Mouse (Mus musculus) embryonic facial prominence, embryonic 15.5 days (tissue): Measurements from ENCODE around the gene Prr19. TPM values are rescaled to one million over a fixed set of nuclear protein-coding genes. Genes with fewer than 3 reads are reported as not detected.

Experiments
- ATAC-seq: fragments of 200-750 bp; cut with Nextera tagmentation; 2 replicates; pipeline ENCODE4 v1.8.0; 2017; ENCODE audit warnings: low read depth, moderate TSS enrichment; ENCODE audit not compliant: insufficient number of reproducible peaks, low FRiP score, low TSS enrichment
- H3K27ac ChIP-seq: fragments of 300-500 bp; sonication (generic); replicated peaks from 2 replicates; pipeline ENCODE4 v1.5.1; 2015; ENCODE audit warnings: mild to moderate bottlenecking, inconsistent platforms
- H3K27me3 ChIP-seq: fragments of 300-500 bp; sonication (generic); 2 replicates; pipeline ENCODE4 v1.6.1; 2015; ENCODE audit warnings: inconsistent platforms
- H3K36me3 ChIP-seq: fragments of 300-500 bp; sonication (generic); 2 replicates; pipeline ENCODE4 v1.6.1; 2015; ENCODE audit warnings: mild to moderate bottlenecking, inconsistent platforms
- H3K4me1 ChIP-seq: fragments of 300-500 bp; sonication (generic); 2 replicates; pipeline ENCODE4 v1.6.1; 2015; ENCODE audit warnings: inconsistent platforms
- H3K4me2 ChIP-seq: fragments of 300-500 bp; sonication (generic); replicated peaks from 2 replicates; pipeline ENCODE4 v1.6.1; 2015; ENCODE audit warnings: mild to moderate bottlenecking, inconsistent platforms
- H3K4me3 ChIP-seq: fragments of 300-500 bp; sonication (generic); replicated peaks from 2 replicates; pipeline ENCODE4 v1.5.1; 2015; ENCODE audit warnings: mild to moderate bottlenecking, inconsistent platforms
- H3K9ac ChIP-seq: fragments of 300-500 bp; sonication (generic); 2 replicates; pipeline ENCODE4 v1.6.1; 2015; ENCODE audit warnings: inconsistent platforms
- H3K9me3 ChIP-seq: fragments of 300-500 bp; sonication (generic); replicated peaks from 2 replicates; pipeline ENCODE4 v1.6.1; 2016; ENCODE audit warnings: inconsistent platforms
- WGBS: fragments of 180-500 bp; shearing (Covaris S2); methylation state at CpG from one replicate; pipeline ENCODE4 v1.1.7; 2015; 5-methylcytosine and 5-hydroxymethylcytosine counted together
- polyA plus RNA-seq: library from polyadenylated mRNA; unstranded; fragments of >200 nt; fragmentation: Nextera tagmentation; extraction: Ambion mirVana; gene quantifications from 2 replicates; pipeline ENCODE4 v1.2.1, GENCODE M21; 2015

Prr19 gene
- polyA plus RNA-seq, 1 experiment from 2014 or later, result 0.65 TPM

DNA sequence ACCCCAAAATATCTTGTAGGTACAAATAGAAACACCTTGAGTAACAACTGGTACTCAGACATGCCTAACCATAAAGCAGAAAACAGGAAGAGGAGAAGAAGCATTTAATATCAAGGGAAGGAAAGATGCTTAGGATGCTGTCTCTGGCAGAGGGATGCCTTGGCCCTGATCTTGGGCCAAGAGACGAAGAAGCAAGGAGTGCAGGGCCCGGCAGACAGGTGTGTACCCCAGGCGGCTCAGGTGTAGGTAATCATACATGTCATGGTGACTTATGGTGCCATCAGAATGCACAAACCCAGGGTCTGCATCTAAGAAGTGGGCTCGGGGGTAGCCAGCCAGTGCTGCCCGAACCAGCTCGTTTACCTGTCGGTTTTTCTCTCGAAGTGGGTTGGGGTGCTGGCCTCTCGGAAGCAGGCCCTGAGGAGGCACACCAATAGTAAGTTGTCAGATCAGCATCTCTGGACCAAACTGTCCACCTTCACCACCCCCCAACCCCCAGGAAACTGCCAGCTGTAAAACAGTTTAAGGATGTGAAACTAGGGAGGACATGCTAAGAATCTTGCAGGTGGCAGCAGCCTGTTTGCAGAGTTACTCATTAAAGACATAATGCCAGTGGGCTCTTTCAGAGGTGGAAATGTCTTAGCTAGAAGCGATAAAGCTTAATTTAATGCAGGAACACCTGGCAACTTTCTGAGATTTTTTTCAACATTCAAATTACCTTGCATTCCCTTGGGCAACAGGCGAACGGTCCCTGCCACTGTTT lies 6.1 kb upstream of the Prr19 start:
- Histone ChIP-seq H3K4me3 (no peak overlapping the region), H3K27me3 (no peaks in the 10 kb centered on the region), H3K4me1 (peaks cover 30% of the 10 kb centered on the region), H3K27ac (no peak overlapping the region), H3K4me2 (no peak overlapping the region), H3K9me3 (no peaks in the 10 kb centered on the region), H3K36me3 (peaks cover 59% of the 10 kb centered on the region), H3K9ac (no peak overlapping the region)
- no peak for ATAC-seq
- WGBS, result 83% methylated on average over 12 of the region's 12 CpGs

DNA sequence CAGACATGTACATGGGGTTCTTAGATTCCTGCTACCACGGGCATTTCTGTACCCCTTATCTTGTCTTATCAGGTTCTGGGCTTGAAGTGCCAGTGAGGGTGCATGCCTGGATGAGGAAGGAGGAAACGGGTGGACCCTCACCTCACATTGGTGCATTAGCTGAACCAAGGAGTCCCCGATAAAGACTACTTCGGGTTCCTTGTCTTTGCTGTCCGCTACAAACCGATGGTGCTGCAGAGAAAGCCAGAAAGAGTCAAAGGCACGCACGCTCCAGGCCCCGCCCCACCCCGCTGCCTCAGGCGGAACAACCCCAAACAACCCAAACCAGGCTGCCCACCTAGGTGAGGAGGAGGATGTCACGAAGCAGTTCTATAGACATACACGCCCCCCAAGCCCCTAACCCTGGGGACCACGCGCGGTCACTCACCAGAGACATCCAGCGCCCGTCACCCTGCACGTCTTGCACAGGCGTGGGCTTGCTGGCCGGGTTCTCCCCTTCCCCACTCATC lies 4.2 kb upstream of the Prr19 start:
- Histone ChIP-seq H3K9me3 (no peaks in the 10 kb centered on the region), H3K4me2 (peak overlapping the region; percentile 85), H3K36me3 (peaks cover 41% of the 10 kb centered on the region), H3K4me3 (peak overlapping the region; percentile 83), H3K9ac (peak overlapping the region; percentile 65), H3K27me3 (no peaks in the 10 kb centered on the region), H3K4me1 (peaks cover 15% of the 10 kb centered on the region), H3K27ac (peak overlapping the region; percentile 98)
- ATAC-seq, result peak; percentile 20; the same call in 1 of the 2 replicates
- under 1% methylated on average over 21 of the region's 21 CpGs for WGBS

DNA sequence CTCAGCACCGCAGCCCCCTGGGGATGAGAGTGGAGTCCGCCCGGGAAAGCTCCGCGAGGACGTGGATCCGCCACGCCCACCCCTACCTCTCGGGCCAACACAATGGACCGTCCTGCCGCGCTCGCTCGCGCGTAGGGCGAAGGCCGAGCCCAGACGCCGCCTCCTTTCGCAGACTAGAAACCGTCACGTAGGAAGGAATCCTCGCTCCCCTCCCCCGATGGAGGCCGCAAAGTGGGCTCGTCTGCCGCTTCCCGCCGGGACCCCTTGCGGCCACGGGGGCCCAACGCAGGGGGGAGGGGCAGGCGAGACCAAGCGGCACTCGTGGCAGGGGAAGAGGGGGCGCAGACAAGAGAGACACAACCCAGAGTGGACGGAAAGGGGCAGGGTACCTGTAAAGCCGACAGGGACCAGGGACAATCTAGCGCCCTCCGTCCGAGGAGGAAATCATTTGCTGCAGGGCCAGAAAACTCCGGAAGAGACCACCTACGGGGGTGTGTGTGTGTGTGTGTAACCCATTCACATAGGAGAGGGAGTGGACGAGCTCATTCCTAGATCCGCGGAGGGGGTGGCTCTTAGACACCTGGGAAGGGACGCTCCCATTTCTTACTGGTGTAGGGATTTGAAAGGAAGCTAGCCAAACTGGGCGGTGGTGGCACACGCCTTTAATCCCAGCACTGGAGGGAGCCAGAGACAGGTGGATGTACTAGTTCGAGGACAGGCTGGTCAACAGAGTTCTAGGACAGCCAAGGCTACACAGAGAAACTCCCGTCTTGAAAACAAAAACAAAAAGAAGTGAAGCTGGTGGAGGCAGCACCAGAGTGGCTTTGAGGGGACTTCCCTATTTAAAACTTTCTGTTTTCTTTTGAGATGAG lies 3.5 kb upstream of the Prr19 start, which contains the start of gene Pafah1b3:
TSS of gene Pafah1b3 (minus strand) at position 533 of the 872 bp plus-strand sequence.
- no peaks in the 10 kb centered on the region for H3K9me3 ChIP-seq
- ATAC-seq, result peak; percentile 89
- under 1% methylated on average over 52 of the region's 52 CpGs for WGBS
- H3K36me3 ChIP-seq, result peaks cover 34% of the 10 kb centered on the region
- peaks cover under 1% of the 10 kb centered on the region; the same call in 1 of the 2 replicates for H3K27me3 ChIP-seq
- H3K4me2 ChIP-seq, result peak within 1 kb of the TSS; percentile 85
- H3K27ac ChIP-seq, result peak within 1 kb of the TSS; percentile 98
- H3K9ac ChIP-seq, result peak within 1 kb of the TSS; percentile 65
- H3K4me1 ChIP-seq, result peaks cover 15% of the 10 kb centered on the region
- H3K4me3 ChIP-seq, result peak within 1 kb of the TSS; percentile 83

DNA sequence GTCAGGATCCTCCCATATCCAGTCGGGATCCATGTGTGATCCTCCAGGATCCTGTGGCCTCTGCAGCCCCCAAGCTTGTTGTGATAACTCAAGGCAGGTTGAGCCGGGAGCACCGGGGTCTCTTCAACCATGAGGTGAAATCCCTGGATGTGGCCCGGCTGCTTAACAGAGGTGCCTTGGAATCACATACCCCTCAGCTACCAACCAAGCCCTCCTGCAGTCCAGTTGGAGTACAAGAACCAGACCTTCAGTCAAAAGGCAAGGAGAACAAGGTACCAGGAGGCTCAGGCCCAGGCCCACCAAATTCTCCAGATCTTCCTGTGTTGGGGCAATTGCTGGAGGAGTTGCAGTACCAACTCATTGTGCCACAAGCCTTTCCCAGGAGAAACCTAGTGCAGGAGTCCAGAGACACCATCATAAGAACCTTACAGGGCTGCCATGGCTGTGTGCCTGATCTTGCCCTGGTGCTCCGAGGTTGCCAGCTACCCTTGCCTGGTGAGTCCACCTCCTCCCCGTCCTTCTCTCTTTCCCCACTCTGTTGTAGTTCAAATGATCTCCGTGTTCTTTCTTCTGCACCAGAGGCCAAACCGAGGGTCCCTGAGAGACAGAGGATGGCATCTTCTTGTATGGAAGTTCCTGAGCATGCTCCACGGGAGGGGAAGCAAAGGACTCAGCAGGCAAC lies 1.9 kb downstream of the Prr19 start:
- no peak overlapping the region for H3K9ac ChIP-seq
- peaks cover 15% of the 10 kb centered on the region for H3K4me1 ChIP-seq
- WGBS, result 70% methylated on average over 9 of the region's 9 CpGs
- ATAC-seq, result no peak
- peaks cover 22% of the 10 kb centered on the region for H3K27me3 ChIP-seq
- no peak overlapping the region for H3K4me3 ChIP-seq
- H3K36me3 ChIP-seq, result no peaks in the 10 kb centered on the region
- no peak overlapping the region for H3K4me2 ChIP-seq
- H3K9me3 ChIP-seq, result no peaks in the 10 kb centered on the region
- no peak overlapping the region for H3K27ac ChIP-seq

DNA sequence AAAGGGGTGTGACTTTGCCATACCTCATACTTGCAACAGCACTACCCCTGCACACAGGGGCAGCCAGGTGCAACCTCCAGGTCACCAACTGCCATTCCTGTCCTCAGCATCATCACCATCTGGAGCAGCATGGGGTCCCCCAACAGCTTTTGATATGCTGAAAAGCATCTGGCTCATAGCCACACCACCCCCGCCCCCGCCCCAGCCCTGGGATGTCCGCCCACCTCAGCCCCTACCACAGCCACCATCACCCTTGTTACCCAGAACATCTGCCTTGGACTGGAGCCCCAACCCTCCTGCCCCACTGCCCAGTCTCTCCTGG lies 2.4 kb downstream of the Prr19 start:
- Histone ChIP-seq H3K36me3 (no peaks in the 10 kb centered on the region), H3K4me2 (no peak overlapping the region), H3K9me3 (no peaks in the 10 kb centered on the region), H3K4me1 (peaks cover 10% of the 10 kb centered on the region), H3K27ac (no peak overlapping the region), H3K4me3 (no peak overlapping the region), H3K27me3 (peaks cover 26% of the 10 kb centered on the region), H3K9ac (no peak overlapping the region)
- 88% methylated on average over 3 of the region's 3 CpGs for WGBS
- ATAC-seq, result no peak

DNA sequence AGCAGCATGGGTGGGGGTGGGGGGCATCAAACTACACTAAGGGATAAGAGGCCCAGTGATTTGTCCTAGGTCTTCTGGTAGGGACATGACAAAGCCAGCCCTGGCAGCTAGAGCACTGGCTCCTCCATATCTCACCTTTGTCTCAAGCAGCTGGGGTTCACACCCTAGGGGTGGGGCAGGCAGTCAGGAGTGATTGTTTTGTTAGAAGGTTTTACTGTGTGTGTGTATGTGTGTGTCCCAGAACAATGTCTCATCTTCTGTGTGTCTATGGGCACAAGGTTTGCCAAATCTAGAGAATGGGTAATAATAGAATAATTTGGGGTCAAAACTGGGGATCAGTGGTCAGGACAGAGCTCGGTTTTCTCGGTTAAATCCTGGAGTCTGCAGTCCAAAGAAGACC lies 4.3 kb downstream of the Prr19 start:
- Histone ChIP-seq H3K27me3 (peaks cover 33% of the 10 kb centered on the region), H3K36me3 (no peaks in the 10 kb centered on the region), H3K9ac (no peak overlapping the region), H3K27ac (no peak overlapping the region), H3K4me1 (peaks cover 10% of the 10 kb centered on the region), H3K4me2 (peak overlapping the region; percentile 93), H3K9me3 (no peaks in the 10 kb centered on the region), H3K4me3 (peak overlapping the region; percentile 52)
- ATAC-seq, result no peak
- 0% methylated on average over 2 of the region's 2 CpGs for WGBS

DNA sequence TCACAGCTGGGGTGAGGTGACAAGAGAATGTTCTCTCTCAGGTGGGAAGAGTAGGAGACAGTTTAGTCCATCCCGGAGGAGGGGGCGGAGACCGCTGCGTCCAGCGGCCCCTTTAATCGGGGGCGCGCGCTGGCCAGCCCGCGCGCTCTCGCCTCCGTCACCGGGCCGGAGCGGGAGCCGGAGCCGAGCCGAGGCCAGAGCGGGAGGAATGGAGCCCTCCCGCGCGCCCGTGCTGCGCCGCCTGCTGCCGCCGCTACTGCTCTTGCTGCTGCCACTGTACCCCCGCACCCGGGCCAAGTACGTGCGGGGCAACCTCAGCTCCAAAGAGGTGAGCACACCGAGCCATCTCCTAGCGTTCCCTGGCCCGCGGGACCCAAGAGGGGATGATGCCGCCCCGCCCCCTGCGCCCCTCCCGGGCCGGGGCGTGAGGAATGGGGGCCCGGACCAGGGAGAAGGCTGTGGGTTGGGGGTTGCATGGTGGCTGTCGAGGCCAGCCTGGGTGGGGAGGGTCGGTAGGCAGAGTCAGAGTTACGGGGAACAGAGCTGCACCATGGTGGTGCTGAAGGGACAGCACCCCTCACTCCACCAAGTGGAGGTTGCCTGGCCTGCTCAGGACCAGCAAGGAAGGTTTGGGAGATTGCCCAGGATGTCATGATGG lies 4.9 kb downstream of the Prr19 start, which contains the start of gene Tmem145:
TSS of gene Tmem145 (plus strand) at position 151 of the 658 bp plus-strand sequence.
- peak; percentile 55; the same call in 1 of the 2 replicates for ATAC-seq
- under 1% methylated on average over 47 of the region's 47 CpGs for WGBS
- H3K4me2 ChIP-seq, result peak within 1 kb of the TSS; percentile 93
- no peaks in the 10 kb centered on the region for H3K36me3 ChIP-seq
- peak within 1 kb of the TSS; percentile 52 for H3K4me3 ChIP-seq
- H3K9ac ChIP-seq, result no peak within 1 kb of the TSS
- peaks cover 10% of the 10 kb centered on the region for H3K4me1 ChIP-seq
- no peaks in the 10 kb centered on the region for H3K9me3 ChIP-seq
- H3K27ac ChIP-seq, result no peak within 1 kb of the TSS
- peaks cover 36% of the 10 kb centered on the region for H3K27me3 ChIP-seq

DNA sequence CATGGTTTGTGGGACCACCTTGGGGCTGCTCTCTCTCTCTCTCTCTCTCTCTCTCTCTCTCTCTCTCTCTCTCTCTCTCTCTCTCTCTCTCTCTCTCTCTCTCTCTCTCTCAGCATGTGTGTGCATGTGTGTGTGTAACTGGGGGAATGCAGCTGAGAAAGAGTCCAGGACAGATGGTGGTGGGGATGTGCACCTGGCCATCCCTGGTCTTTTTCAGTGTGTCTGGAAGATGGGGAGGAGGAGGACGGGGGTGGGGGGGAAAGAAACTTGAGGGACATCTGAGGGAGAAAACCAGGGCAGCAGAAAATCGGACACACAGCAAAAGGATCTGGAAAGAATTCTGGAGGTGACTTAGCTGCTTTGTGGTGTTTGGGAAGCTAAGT lies 5.4 kb downstream of the Prr19 start:
- Histone ChIP-seq H3K9me3 (no peaks in the 10 kb centered on the region), H3K27me3 (peaks cover 41% of the 10 kb centered on the region), H3K27ac (no peak overlapping the region), H3K9ac (no peak overlapping the region), H3K4me1 (peaks cover 10% of the 10 kb centered on the region), H3K4me3 (no peak overlapping the region), H3K36me3 (no peaks in the 10 kb centered on the region), H3K4me2 (no peak overlapping the region)
- 44% methylated on average over 2 of the region's 2 CpGs for WGBS
- ATAC-seq, result no peak

DNA sequence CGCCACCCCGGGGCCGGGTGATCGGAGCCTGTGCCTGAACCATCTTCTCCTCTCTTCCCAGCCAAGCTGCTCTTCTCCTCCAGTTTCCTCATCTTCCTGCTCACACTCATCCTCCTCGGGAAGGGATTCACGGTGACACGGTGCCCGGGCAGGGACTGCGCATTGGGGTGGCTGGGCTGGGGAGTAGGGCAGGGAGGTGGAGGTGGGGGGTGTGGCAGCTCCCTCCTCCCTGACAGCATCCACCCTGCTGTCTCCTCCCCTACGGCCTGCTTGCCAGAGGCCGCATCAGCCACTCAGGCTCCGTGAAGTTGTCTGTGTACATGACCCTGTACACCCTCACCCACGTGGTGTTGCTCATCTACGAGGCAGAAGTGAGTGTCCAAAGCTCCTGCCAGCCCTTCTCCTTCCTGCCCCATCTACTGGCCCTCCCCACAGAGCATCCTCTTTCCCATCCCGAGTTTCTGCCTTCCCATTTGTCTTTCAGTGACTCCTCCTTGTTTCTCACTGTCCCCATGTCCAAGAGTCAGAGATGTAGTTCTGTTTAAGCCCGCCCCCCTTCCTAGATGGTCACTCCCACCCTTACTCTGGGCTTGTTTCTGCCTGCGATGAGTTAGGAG lies 7.6 kb downstream of the Prr19 start:
- Histone ChIP-seq H3K9ac (no peak overlapping the region), H3K4me1 (peaks cover 10% of the 10 kb centered on the region), H3K27me3 (peaks cover 61% of the 10 kb centered on the region), H3K4me3 (no peak overlapping the region), H3K36me3 (no peaks in the 10 kb centered on the region), H3K9me3 (no peaks in the 10 kb centered on the region), H3K4me2 (no peak overlapping the region), H3K27ac (no peak overlapping the region)
- 53% methylated on average over 17 of the region's 17 CpGs for WGBS
- no peak for ATAC-seq

DNA sequence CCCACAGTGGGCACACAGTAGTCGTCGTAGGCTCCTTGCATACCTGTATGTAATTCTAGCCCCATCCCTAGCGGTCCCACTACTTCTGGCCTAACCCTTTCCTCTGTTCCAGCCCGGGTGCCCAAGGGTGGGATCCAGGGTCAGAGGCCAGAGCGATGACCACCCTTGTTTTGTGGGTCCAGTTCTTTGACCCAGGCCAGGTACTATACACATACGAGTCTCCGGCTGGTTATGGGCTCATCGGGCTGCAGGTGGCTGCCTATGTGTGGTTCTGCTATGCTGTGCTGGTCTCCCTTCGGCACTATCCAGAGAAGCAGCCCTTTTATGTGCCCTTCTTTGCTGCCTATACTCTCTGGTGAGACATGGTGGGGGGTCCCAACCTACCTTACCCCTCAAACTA lies 8.2 kb downstream of the Prr19 start:
- no peaks in the 10 kb centered on the region for H3K36me3 ChIP-seq
- WGBS, result 83% methylated on average over 9 of the region's 9 CpGs
- H3K9me3 ChIP-seq, result no peaks in the 10 kb centered on the region
- no peak overlapping the region for H3K4me3 ChIP-seq
- ATAC-seq, result no peak
- H3K9ac ChIP-seq, result no peak overlapping the region
- H3K27ac ChIP-seq, result no peak overlapping the region
- peaks cover 11% of the 10 kb centered on the region for H3K4me1 ChIP-seq
- peaks cover 67% of the 10 kb centered on the region for H3K27me3 ChIP-seq
- no peak overlapping the region for H3K4me2 ChIP-seq
